Mouse (Mus musculus) small intestine, adult 2 months (tissue): Measurements from ENCODE around the gene Amh. TPM values are rescaled to one million over a fixed set of nuclear protein-coding genes. Genes with fewer than 3 reads are reported as not detected.
"Not testable (repeated sequence)": the region's sequence is repeated elsewhere in the genome, so short reads cannot be mapped to it uniquely, and the experiment has no call there.

Experiments
- H3K27ac ChIP-seq: fragments of 200-500 bp; 2 replicates; pipeline ENCODE4 v1.5.1; 2012; ENCODE audit warnings: low read depth, low read length, control low read depth, inconsistent platforms; ENCODE audit not compliant: insufficient read depth
- H3K27me3 ChIP-seq: fragments of 200-500 bp; 2 replicates; pipeline ENCODE4 v1.6.1; 2012; ENCODE audit warnings: mild to moderate bottlenecking, moderate library complexity, low read length, inconsistent platforms; ENCODE audit not compliant: control insufficient read depth, insufficient read depth
- H3K36me3 ChIP-seq: fragments of 200-500 bp; 2 replicates; pipeline ENCODE4 v1.6.1; 2012; ENCODE audit warnings: mild to moderate bottlenecking, low read length, control low read depth, inconsistent platforms; ENCODE audit not compliant: control insufficient read depth, insufficient read depth
- H3K4me1 ChIP-seq: fragments of 200-500 bp; 2 replicates; pipeline ENCODE4 v1.6.1; 2012; ENCODE audit warnings: low read length, inconsistent platforms, mixed read lengths; ENCODE audit not compliant: control insufficient read depth, insufficient read depth, insufficient read length
- H3K4me3 ChIP-seq: fragments of 200-500 bp; 2 replicates; pipeline ENCODE4 v1.5.1; 2012; ENCODE audit warnings: low read depth, mild to moderate bottlenecking, control low read depth, inconsistent platforms, low read length, moderate library complexity
- CTCF ChIP-seq: fragments of 200-500 bp; IDR thresholded peaks from 2 replicates; pipeline ENCODE4 v1.5.1; 2012; ENCODE audit warnings: low read depth, mild to moderate bottlenecking, control low read depth, inconsistent platforms, low read length, moderate library complexity, mixed read lengths; ENCODE audit not compliant: insufficient replicate concordance, insufficient read length; ENCODE audit errors: extremely low read depth
- POLR2A ChIP-seq: fragments of 200-500 bp; IDR thresholded peaks from 2 replicates; pipeline ENCODE4 v1.6.1; 2012; ENCODE audit warnings: low read depth, mild to moderate bottlenecking, control low read depth, inconsistent platforms, low read length, moderate library complexity
- WGBS: fragments of 180-500 bp; shearing (Covaris S2); methylation state at CpG from one replicate; pipeline ENCODE4 v1.1.7; 2018; 5-methylcytosine and 5-hydroxymethylcytosine counted together
- polyA plus RNA-seq: library from polyadenylated mRNA; depleted of rRNA; stranded (reverse); fragments of >200 nt; gene quantifications from 2 replicates; pipeline ENCODE4 v1.2.3, GENCODE M21; 2012

Gene Amh
- polyA plus RNA-seq, 1 experiment = 0.87 TPM

DNA sequence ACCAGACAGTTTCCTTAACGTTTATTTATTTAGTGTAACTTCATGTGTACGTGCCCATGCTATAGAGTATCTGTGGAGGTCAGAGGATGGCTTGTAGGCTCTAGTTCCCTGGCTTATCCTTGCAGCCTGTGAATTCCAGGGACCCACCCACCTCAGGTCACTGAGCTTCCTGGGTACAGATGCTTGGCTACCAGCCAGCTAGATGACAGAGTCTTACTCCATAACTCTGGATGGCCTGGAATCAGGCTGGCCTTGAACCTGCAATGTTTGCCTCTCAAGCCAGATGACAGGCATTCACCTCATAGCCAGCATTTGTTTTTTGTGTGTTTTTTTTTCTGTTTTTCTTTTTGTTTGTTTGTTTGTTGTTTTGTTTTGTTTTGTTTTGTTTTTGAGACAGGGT lies 12.1 kb downstream of the Amh start:
- no peak for TF ChIP-seq POLR2A
- no peak for TF ChIP-seq CTCF
- Histone ChIP-seq H3K4me3 (no peak overlapping the region), H3K27ac (no peak overlapping the region), H3K36me3 (no peaks in the 10 kb centered on the region), H3K27me3 (no peaks in the 10 kb centered on the region), H3K4me1 (peaks cover 3% of the 10 kb centered on the region; the same call in 1 of the 2 replicates)
- WGBS = 43% methylated on average over 2 of the region's 2 CpGs

DNA sequence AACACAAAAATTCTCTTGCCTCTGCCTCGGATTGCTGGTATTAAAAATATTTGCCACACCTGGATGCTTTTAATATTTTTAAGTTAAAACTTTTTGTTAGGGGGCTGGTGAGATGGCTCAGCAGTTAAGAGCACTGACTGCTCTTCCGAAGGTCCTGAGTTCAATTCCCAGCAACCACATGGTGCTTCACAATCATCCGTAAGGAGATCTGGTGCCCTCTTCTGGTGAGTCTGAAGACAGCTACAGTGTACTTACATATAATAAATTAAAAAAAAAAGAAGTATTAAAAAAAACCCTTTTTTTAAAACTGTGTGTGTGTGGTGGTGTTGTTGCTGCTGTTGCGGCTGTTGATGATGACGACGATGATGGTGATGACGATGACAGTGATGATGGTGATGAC lies 12.9 kb downstream of the Amh start:
- not testable (repeated sequence) for H3K36me3 ChIP-seq, H3K4me3 ChIP-seq, H3K27me3 ChIP-seq, H3K27ac ChIP-seq, H3K4me1 ChIP-seq
- 81% methylated on average over 7 of the region's 7 CpGs for WGBS

DNA sequence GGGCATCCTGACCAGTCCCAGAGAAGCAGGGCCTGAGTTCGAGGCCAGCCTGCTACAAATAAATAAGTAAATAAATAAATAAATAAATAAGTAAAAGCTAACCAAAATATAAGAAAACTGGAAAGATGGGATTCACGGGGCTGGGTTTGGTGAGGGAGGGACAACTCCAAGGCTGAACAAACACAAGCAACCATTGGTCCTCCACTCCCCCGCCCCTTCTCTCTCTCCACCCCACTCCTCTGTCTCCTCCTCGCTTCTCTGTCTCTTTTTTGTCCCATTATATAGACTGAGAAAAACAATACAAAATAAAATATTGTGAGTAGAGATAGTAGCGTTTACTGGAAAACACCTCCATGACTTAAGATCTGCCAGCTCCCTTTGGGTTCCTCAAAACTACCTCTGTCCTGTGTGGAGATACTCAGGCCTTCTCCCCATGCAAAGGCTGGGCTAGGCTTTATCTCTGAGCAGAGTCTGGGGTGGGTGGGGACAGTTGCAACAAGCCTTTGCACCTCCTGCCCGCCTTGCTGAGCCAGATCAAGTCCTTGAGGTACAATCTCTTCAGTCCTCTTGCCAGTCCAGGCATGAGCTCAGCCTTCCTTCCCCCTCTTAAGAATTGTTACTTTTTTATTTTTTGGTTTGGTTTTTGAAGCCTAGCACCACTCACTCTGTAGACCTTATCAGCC lies 13.7 kb downstream of the Amh start:
- no peak overlapping the region for H3K27ac ChIP-seq
- TF ChIP-seq CTCF (no peak), POLR2A (no peak)
- H3K4me3 ChIP-seq = no peak overlapping the region
- H3K36me3 ChIP-seq = no peaks in the 10 kb centered on the region
- WGBS = 49% methylated on average over 6 of the region's 6 CpGs
- H3K27me3 ChIP-seq = no peaks in the 10 kb centered on the region
- H3K4me1 ChIP-seq = peaks cover 3% of the 10 kb centered on the region; the same call in 1 of the 2 replicates

DNA sequence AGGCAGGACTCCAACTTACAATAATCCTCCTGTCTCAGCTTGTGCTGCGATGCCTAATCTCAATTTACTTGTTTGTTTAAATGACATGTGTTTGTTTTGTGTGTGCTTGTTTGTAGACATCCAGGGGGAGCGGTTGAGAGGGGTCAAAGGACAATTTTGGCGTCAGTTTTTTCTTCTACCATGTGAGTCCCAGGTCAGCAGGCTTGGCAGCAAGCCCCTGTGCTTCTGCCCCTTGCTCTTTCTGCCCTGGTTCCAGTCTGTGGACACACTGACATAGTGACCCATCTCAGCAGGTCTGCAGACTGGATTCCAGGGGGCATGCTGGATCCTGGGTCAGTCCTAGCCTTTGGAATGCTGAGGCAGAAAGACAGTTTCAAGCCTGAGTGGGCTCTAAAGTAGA lies 14.4 kb downstream of the Amh start:
- H3K27me3 ChIP-seq = no peaks in the 10 kb centered on the region
- no peak overlapping the region for H3K4me3 ChIP-seq
- TF ChIP-seq CTCF (no peak), POLR2A (no peak)
- H3K4me1 ChIP-seq = peaks cover 3% of the 10 kb centered on the region; the same call in 1 of the 2 replicates
- no peaks in the 10 kb centered on the region for H3K36me3 ChIP-seq
- no peak overlapping the region for H3K27ac ChIP-seq
- 17% methylated on average over 3 of the region's 3 CpGs for WGBS

DNA sequence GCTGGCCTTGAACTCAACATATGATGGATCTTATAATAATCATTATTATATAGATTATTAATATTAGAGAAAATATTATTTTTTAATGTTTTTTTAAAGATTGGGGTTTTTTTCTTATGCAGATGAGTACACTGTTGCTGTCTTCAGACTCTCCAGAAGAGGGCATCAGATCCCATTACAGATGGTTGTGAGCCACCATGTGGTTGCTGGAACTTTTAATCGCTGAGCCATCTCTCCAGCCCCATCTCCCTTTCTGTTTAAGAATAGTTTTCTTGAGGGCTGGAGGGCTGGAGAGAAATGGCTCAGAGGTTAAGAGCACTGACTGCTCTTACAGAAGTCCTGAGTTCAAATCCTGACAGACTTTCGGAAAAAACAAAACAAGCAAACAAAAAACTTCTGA lies 16.9 kb downstream of the Amh start:
- H3K27me3 ChIP-seq = no peaks in the 10 kb centered on the region
- H3K36me3 ChIP-seq = no peaks in the 10 kb centered on the region
- H3K4me1 ChIP-seq = peaks cover 3% of the 10 kb centered on the region; the same call in 1 of the 2 replicates
- no peak overlapping the region for H3K27ac ChIP-seq
- 37% methylated on average over 2 of the region's 2 CpGs for WGBS
- TF ChIP-seq POLR2A (no peak), CTCF (no peak)
- H3K4me3 ChIP-seq = no peak overlapping the region

DNA sequence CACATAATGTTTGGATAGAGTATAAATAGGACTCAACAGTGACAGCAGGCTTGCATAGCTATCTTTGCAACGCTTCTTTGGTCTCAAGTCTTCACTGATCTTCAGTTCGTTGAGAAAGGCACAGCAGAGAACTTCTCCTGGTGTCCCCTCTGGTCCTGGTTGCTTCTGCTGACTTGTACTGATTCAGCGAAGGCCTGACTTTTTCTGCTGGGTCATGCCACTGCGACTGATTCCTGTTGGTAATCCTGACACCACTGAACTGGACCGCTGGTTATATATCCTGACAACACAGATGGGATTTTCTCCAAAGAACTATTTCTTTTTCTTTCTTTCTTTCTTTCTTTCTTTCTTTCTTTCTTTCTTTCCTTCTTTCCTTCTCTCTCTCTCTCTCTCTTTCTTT lies 17.5 kb downstream of the Amh start:
- Histone ChIP-seq H3K36me3 (no peaks in the 10 kb centered on the region), H3K27ac (no peak overlapping the region), H3K27me3 (no peaks in the 10 kb centered on the region), H3K4me3 (no peak overlapping the region), H3K4me1 (peaks cover 3% of the 10 kb centered on the region; the same call in 1 of the 2 replicates)
- no peak for TF ChIP-seq CTCF
- TF ChIP-seq POLR2A = no peak
- WGBS = 84% methylated on average over 5 of the region's 5 CpGs

DNA sequence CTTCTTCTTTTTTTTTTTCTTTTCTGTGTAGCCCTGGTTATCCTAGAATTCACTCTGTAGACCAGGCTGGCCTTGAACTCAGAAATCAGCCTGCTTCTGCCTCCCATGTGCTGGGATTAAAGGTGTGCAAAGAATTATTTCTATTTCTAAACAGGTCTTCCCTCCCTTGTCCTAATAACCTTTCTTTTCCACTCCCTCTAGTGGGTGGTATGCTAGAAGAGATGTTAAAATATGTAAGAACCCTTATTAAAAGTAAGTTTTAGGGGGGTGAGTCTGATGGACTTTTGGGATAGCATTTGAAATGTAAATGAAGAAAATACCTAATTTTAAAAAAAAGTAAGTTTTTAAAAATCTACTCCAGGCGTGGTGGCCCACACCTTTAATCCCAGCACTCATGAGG lies 18.3 kb downstream of the Amh start:
- no peak for TF ChIP-seq CTCF
- no peak for TF ChIP-seq POLR2A
- Histone ChIP-seq H3K27me3 (no peaks in the 10 kb centered on the region), H3K27ac (no peak overlapping the region), H3K36me3 (no peaks in the 10 kb centered on the region; the same call in 1 of the 2 replicates), H3K4me3 (no peak overlapping the region), H3K4me1 (peaks cover 8% of the 10 kb centered on the region)
- 89% methylated on average over 1 of the region's 1 CpGs for WGBS

DNA sequence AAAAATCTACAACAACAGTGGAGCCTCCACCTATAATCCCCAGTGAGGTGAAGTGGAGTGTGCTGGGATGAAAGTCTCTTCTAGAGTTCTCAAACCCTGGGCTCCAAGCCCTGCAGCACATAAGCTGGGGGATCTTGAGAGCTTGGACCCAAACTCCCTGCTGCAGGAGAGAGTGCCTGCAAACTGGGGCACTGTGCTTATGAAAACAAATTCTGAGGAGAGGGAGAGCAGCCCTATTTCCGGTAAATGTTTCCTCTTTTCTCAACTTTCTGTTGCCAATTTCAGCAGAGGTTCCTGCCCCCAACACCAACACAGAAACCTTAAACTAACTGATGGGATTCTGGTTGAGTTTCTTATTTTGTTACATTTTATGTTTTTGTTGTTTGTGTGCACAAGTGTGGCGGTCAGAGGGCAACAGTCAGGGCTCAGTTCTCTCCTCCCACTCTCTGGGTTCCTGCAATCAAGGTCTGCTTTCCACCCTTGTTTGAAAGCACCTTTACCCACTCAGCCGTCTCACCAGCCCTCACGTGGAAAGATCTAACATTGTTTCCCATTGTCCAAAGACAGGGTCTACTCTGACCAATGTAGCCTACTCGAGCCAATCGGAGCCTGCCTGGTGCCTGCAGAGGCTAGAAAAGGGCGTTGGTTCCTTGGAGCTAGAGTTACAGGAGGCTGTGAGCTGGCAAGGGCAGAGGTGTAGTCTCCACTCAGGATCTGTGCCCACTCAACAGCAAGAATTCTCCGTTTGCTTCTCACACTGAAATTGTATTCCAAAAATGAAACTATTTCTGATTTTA lies 19.0 kb downstream of the Amh start:
- H3K36me3 ChIP-seq = peaks cover 3% of the 10 kb centered on the region
- no peak for TF ChIP-seq CTCF
- no peak for TF ChIP-seq POLR2A
- peak overlapping the region; percentile 40; the same call in 1 of the 2 replicates for H3K27ac ChIP-seq
- WGBS = 50% methylated on average over 8 of the region's 8 CpGs
- H3K4me3 ChIP-seq = no peak overlapping the region
- H3K27me3 ChIP-seq = no peaks in the 10 kb centered on the region
- peaks cover 10% of the 10 kb centered on the region for H3K4me1 ChIP-seq
